In genomic region chrX:10713839-10714637, GRCm38 (mm10) we compare ENCODE assay signal across 8 mouse cellular contexts. TPM values are rescaled to one million over a fixed set of nuclear protein-coding genes. Genes with fewer than 3 reads are reported as not detected.
DNase-seq lines count a peak whose midpoint lies in the region; ATAC-seq lines count a peak whose summit lies in the region.

No protein-coding gene starts in this region.

- H3K4me1 ChIP-seq in neural tube, embryonic 11.5 days (ENCODE audit: control insufficient read depth, insufficient read depth, low read length): no peaks in the 10 kb centered on the region
- H3K4me1 ChIP-seq in embryonic facial prominence, embryonic 15.5 days: no peaks in the 10 kb centered on the region
- no peaks in the 10 kb centered on the region for H3K4me1 ChIP-seq in intestine, embryonic 15.5 days (replicated peaks)
- peaks cover 5% of the 10 kb centered on the region; the same call in 1 of the 2 replicates for H3K4me1 ChIP-seq in lung, embryonic 16.5 days (replicated peaks; ENCODE audit: control insufficient read depth, insufficient read depth, low read length)

- no peak overlapping the region for H3K27ac ChIP-seq in neural tube, embryonic 11.5 days (ENCODE audit: low read depth, low read length)
- H3K27ac ChIP-seq in embryonic facial prominence, embryonic 15.5 days (replicated peaks): 0 out of 2 replicates have a peak overlapping the region, but pooled peaks have one; percentile 17
- H3K27ac ChIP-seq in intestine, embryonic 15.5 days: peak overlapping the region; percentile 66; the same call in 1 of the 2 replicates
- H3K27ac ChIP-seq in lung, embryonic 16.5 days (ENCODE audit: low read length): peak overlapping the region; percentile 80

- no peak overlapping the region for H3K9ac ChIP-seq in neural tube, embryonic 11.5 days (ENCODE audit: low read length)
- H3K9ac ChIP-seq in embryonic facial prominence, embryonic 15.5 days: no peak overlapping the region
- no peak overlapping the region for H3K9ac ChIP-seq in intestine, embryonic 15.5 days
- no peak overlapping the region for H3K9ac ChIP-seq in lung, embryonic 16.5 days (ENCODE audit: low read length)

- ATAC-seq in neural tube, embryonic 11.5 days (ENCODE audit: insufficient read depth, low FRiP score, low TSS enrichment): no peak
- no peak for ATAC-seq in embryonic facial prominence, embryonic 15.5 days (ENCODE audit: insufficient number of reproducible peaks, low FRiP score, low TSS enrichment, low read depth)
- ATAC-seq in intestine, embryonic 15.5 days: no peak
- ATAC-seq in lung, embryonic 16.5 days (ENCODE audit: low read depth): no peak
- ATAC-seq in monocyte, adult 5-6 weeks (replicated peaks; ENCODE audit: insufficient number of reproducible peaks, low FRiP score, low TSS enrichment, poor library complexity, severe bottlenecking): no peak

- H3K4me3 ChIP-seq in neural tube, embryonic 11.5 days (ENCODE audit: low read depth, low read length): no peak overlapping the region
- H3K4me3 ChIP-seq in embryonic facial prominence, embryonic 15.5 days (replicated peaks): peak overlapping the region; percentile 26
- 0 out of 2 replicates have a peak overlapping the region, but pooled peaks have one; percentile 11 for H3K4me3 ChIP-seq in intestine, embryonic 15.5 days (replicated peaks)
- H3K4me3 ChIP-seq in lung, embryonic 16.5 days (ENCODE audit: low read length): peak overlapping the region; percentile 24

- DNase-seq in neural tube, embryonic 11.5 days (ENCODE audit: low spot score): no peak
- DNase-seq in neural tube, embryonic 10.5 days (ENCODE audit: extremely low spot score, low spot score): no peak
- DNase-seq in thymus, postnatal 4 days: no peak
- no peak for DNase-seq in embryo, embryonic 11 days

- 33% methylated on average over 11 of the region's 11 CpGs for WGBS in neural tube, embryonic 11.5 days
- WGBS in embryonic facial prominence, embryonic 15.5 days: 32% methylated on average over 11 of the region's 11 CpGs
- WGBS in intestine, embryonic 15.5 days: 40% methylated on average over 11 of the region's 11 CpGs
- WGBS in lung, embryonic 16.5 days: 26% methylated on average over 11 of the region's 11 CpGs

- peak overlapping the region; percentile 31 for H3K4me2 ChIP-seq in neural tube, embryonic 11.5 days (ENCODE audit: low read depth)
- H3K4me2 ChIP-seq in embryonic facial prominence, embryonic 15.5 days (replicated peaks): peak overlapping the region; percentile 39
- peak overlapping the region; percentile 38 for H3K4me2 ChIP-seq in intestine, embryonic 15.5 days (replicated peaks)
- peak overlapping the region; percentile 47 for H3K4me2 ChIP-seq in lung, embryonic 16.5 days (ENCODE audit: low read depth, low read length)

- H3K9me3 ChIP-seq in neural tube, embryonic 11.5 days (ENCODE audit: control insufficient read depth, low read length): no peaks in the 10 kb centered on the region
- H3K9me3 ChIP-seq in embryonic facial prominence, embryonic 15.5 days (replicated peaks): no peaks in the 10 kb centered on the region
- H3K9me3 ChIP-seq in intestine, embryonic 15.5 days: no peaks in the 10 kb centered on the region
- no peaks in the 10 kb centered on the region for H3K9me3 ChIP-seq in lung, embryonic 16.5 days (ENCODE audit: control insufficient read depth, low read length)

- no peaks in the 10 kb centered on the region for H3K36me3 ChIP-seq in neural tube, embryonic 11.5 days (ENCODE audit: control insufficient read depth, insufficient read depth, low read length)
- no peaks in the 10 kb centered on the region for H3K36me3 ChIP-seq in embryonic facial prominence, embryonic 15.5 days
- H3K36me3 ChIP-seq in intestine, embryonic 15.5 days: no peaks in the 10 kb centered on the region
- no peaks in the 10 kb centered on the region for H3K36me3 ChIP-seq in lung, embryonic 16.5 days (ENCODE audit: control insufficient read depth, insufficient read depth, low read length)

- no peaks in the 10 kb centered on the region for H3K27me3 ChIP-seq in neural tube, embryonic 11.5 days (ENCODE audit: control insufficient read depth, insufficient read depth, low read length)
- H3K27me3 ChIP-seq in embryonic facial prominence, embryonic 15.5 days: no peaks in the 10 kb centered on the region
- H3K27me3 ChIP-seq in intestine, embryonic 15.5 days (replicated peaks): no peaks in the 10 kb centered on the region
- no peaks in the 10 kb centered on the region for H3K27me3 ChIP-seq in lung, embryonic 16.5 days (ENCODE audit: control insufficient read depth, insufficient read depth, low read depth, low read length)

RNA-seq across cellular contexts. Expression of gene Mid1ip1, which starts 0.8 kb away (rescaled TPM):
- polyA plus RNA-seq in neural tube, embryonic 11.5 days (2014; fragmentation: Nextera tagmentation; extraction: Ambion mirVana): 38.2 and 42.6 TPM in 2 replicates
- polyA plus RNA-seq in embryonic facial prominence, embryonic 15.5 days (2015; fragmentation: Nextera tagmentation; extraction: Ambion mirVana): 42.5 and 45.6 TPM in 2 replicates
- polyA plus RNA-seq in intestine, embryonic 15.5 days (2015; fragmentation: Nextera tagmentation; extraction: Ambion mirVana): 82.1 and 86.5 TPM in 2 replicates
- 119 and 125 TPM in 2 replicates for polyA plus RNA-seq in lung, embryonic 16.5 days (2015; fragmentation: Nextera tagmentation; extraction: Ambion mirVana)
- 67.4 to 88.1 TPM (median 74.7 TPM) in 3 replicates for total RNA-seq in monocyte, adult 5-6 weeks (2017)
